Mouse (Mus musculus) small intestine, adult 2 months (tissue): Measurements from ENCODE around the gene Olfr180. TPM values are rescaled to one million over a fixed set of nuclear protein-coding genes. Genes with fewer than 3 reads are reported as not detected.

ENCODE experiments used
- H3K27ac ChIP-seq: fragments of 200-500 bp; 2 replicates; pipeline ENCODE4 v1.5.1; 2012; ENCODE audit warnings: low read depth, low read length, control low read depth, inconsistent platforms; ENCODE audit not compliant: insufficient read depth
- H3K27me3 ChIP-seq: fragments of 200-500 bp; 2 replicates; pipeline ENCODE4 v1.6.1; 2012; ENCODE audit warnings: mild to moderate bottlenecking, moderate library complexity, low read length, inconsistent platforms; ENCODE audit not compliant: control insufficient read depth, insufficient read depth
- H3K36me3 ChIP-seq: fragments of 200-500 bp; 2 replicates; pipeline ENCODE4 v1.6.1; 2012; ENCODE audit warnings: mild to moderate bottlenecking, low read length, control low read depth, inconsistent platforms; ENCODE audit not compliant: control insufficient read depth, insufficient read depth
- H3K4me1 ChIP-seq: fragments of 200-500 bp; 2 replicates; pipeline ENCODE4 v1.6.1; 2012; ENCODE audit warnings: low read length, inconsistent platforms, mixed read lengths; ENCODE audit not compliant: control insufficient read depth, insufficient read depth, insufficient read length
- H3K4me3 ChIP-seq: fragments of 200-500 bp; 2 replicates; pipeline ENCODE4 v1.5.1; 2012; ENCODE audit warnings: low read depth, mild to moderate bottlenecking, control low read depth, inconsistent platforms, low read length, moderate library complexity
- CTCF ChIP-seq: fragments of 200-500 bp; IDR thresholded peaks from 2 replicates; pipeline ENCODE4 v1.5.1; 2012; ENCODE audit warnings: low read depth, mild to moderate bottlenecking, control low read depth, inconsistent platforms, low read length, moderate library complexity, mixed read lengths; ENCODE audit not compliant: insufficient replicate concordance, insufficient read length; ENCODE audit errors: extremely low read depth
- POLR2A ChIP-seq: fragments of 200-500 bp; IDR thresholded peaks from 2 replicates; pipeline ENCODE4 v1.6.1; 2012; ENCODE audit warnings: low read depth, mild to moderate bottlenecking, control low read depth, inconsistent platforms, low read length, moderate library complexity
- WGBS: fragments of 180-500 bp; shearing (Covaris S2); methylation state at CpG from one replicate; pipeline ENCODE4 v1.1.7; 2018; 5-methylcytosine and 5-hydroxymethylcytosine counted together
- polyA plus RNA-seq: library from polyadenylated mRNA; depleted of rRNA; stranded (reverse); fragments of >200 nt; gene quantifications from 2 replicates; pipeline ENCODE4 v1.2.3, GENCODE M21; 2012; rRNA removed

Gene Olfr180
- polyA plus RNA-seq: not detected in 2 replicates

GRCm38 (mm10) chr16:58929292-58929691, at the start of gene Olfr180:
TSS of gene Olfr180 (minus strand) at chr16:58929392.
- WGBS: 78% methylated on average over 4 of the region's 4 CpGs
- Histone ChIP-seq H3K4me3 (no peak within 1 kb of the TSS), H3K4me1 (no peaks in the 10 kb centered on the region), H3K36me3 (no peaks in the 10 kb centered on the region), H3K27me3 (no peaks in the 10 kb centered on the region), H3K27ac (no peak within 1 kb of the TSS)
- TF ChIP-seq POLR2A (no peak), CTCF (no peak)

GRCm38 (mm10) chr16:58928655-58929054, 537 bp downstream of the Olfr180 start, which contains the start of gene Olfr181:
TSS of gene Olfr181 (minus strand) at chr16:58928755.
- 55% methylated on average over 1 of the region's 1 CpGs for WGBS
- TF ChIP-seq CTCF: no peak
- no peak for TF ChIP-seq POLR2A
- H3K36me3 ChIP-seq: no peaks in the 10 kb centered on the region
- H3K27ac ChIP-seq: no peak within 1 kb of the TSS
- H3K4me1 ChIP-seq: no peaks in the 10 kb centered on the region
- H3K4me3 ChIP-seq: no peak within 1 kb of the TSS
- no peaks in the 10 kb centered on the region for H3K27me3 ChIP-seq

GRCm38 (mm10) chr16:58891963-58892362, 37.2 kb downstream of the Olfr180 start, which contains the start of gene Olfr178:
TSS of gene Olfr178 (minus strand) at chr16:58892063.
- no peaks in the 10 kb centered on the region for H3K36me3 ChIP-seq
- no peak within 1 kb of the TSS for H3K4me3 ChIP-seq
- H3K27me3 ChIP-seq: no peaks in the 10 kb centered on the region
- H3K27ac ChIP-seq: no peak within 1 kb of the TSS
- no peaks in the 10 kb centered on the region for H3K4me1 ChIP-seq
- WGBS: 85% methylated on average over 3 of the region's 3 CpGs
- TF ChIP-seq CTCF (no peak), POLR2A (no peak)

- Histone ChIP-seq H3K4me3 (no peak overlapping the region), H3K4me1 (no peaks in the 10 kb centered on the region), H3K27me3 (no peaks in the 10 kb centered on the region), H3K36me3 (no peaks in the 10 kb centered on the region), H3K27ac (no peak overlapping the region)
- WGBS: 91% methylated on average over 2 of the region's 2 CpGs
- no peak for TF ChIP-seq POLR2A
- no peak for TF ChIP-seq CTCF
Measured at GRCm38 (mm10) chr16:58884416-58884815, 44.8 kb downstream of the Olfr180 start.

GRCm38 (mm10) chr16:58874668-58875067, 54.5 kb downstream of the Olfr180 start, which contains the start of gene Olfr177:
TSS of gene Olfr177 (minus strand) at chr16:58874768.
- no peaks in the 10 kb centered on the region for H3K36me3 ChIP-seq
- 46% methylated on average over 1 of the region's 1 CpGs for WGBS
- H3K27me3 ChIP-seq: no peaks in the 10 kb centered on the region
- H3K4me3 ChIP-seq: no peak within 1 kb of the TSS
- no peaks in the 10 kb centered on the region for H3K4me1 ChIP-seq
- no peak within 1 kb of the TSS for H3K27ac ChIP-seq
- TF ChIP-seq POLR2A: no peak
- TF ChIP-seq CTCF: no peak

Other genes starting within 250 kb of the Olfr180 start
- gene Gpr15, start 210.3 kb downstream of the Olfr180 start, polyA plus RNA-seq: 0.10 TPM in 1 of 2 replicates, not detected in the other
- 28.0 and 43.0 TPM in 2 replicates for gene Cldnd1, start 201.5 kb downstream of the Olfr180 start, polyA plus RNA-seq
- not detected in 2 replicates for gene Olfr172, start 166.2 kb downstream of the Olfr180 start, polyA plus RNA-seq
- not detected in 2 replicates for gene Olfr173, start 129.1 kb downstream of the Olfr180 start, polyA plus RNA-seq
- not detected in 2 replicates for gene Olfr175-ps1, start 102.6 kb downstream of the Olfr180 start, polyA plus RNA-seq
- gene Olfr177, start 54.6 kb downstream of the Olfr180 start, polyA plus RNA-seq: not detected in 2 replicates
- not detected in 2 replicates for gene Olfr178, start 37.3 kb downstream of the Olfr180 start, polyA plus RNA-seq
- not detected in 2 replicates for gene Olfr181, start 637 bp downstream of the Olfr180 start, polyA plus RNA-seq
- not detected in 2 replicates for gene Olfr183, start 66.0 kb upstream of the Olfr180 start, polyA plus RNA-seq
- not detected in 2 replicates for gene Olfr186, start 100.9 kb upstream of the Olfr180 start, polyA plus RNA-seq
- not detected in 2 replicates for gene Olfr187, start 110.4 kb upstream of the Olfr180 start, polyA plus RNA-seq
- gene Olfr190, start 148.6 kb upstream of the Olfr180 start, polyA plus RNA-seq: not detected in 2 replicates
- gene Olfr191, start 160.4 kb upstream of the Olfr180 start, polyA plus RNA-seq: not detected in 2 replicates
- gene Olfr193, start 182.5 kb upstream of the Olfr180 start, polyA plus RNA-seq: not detected in 2 replicates
- not detected in 2 replicates for gene Olfr194, start 191.7 kb upstream of the Olfr180 start, polyA plus RNA-seq
- gene Olfr195, start 217.7 kb upstream of the Olfr180 start, polyA plus RNA-seq: not detected in 2 replicates
- not detected in 2 replicates for gene Olfr196, start 241.1 kb upstream of the Olfr180 start, polyA plus RNA-seq